Mouse (Mus musculus): ENCODE measurements around the gene Bhmt. TPM values are rescaled to one million over a fixed set of nuclear protein-coding genes. Genes with fewer than 3 reads are reported as not detected.

Bhmt gene
- polyA plus RNA-seq, 1 experiment from 2014 or later, result 0.15 TPM

DNA sequence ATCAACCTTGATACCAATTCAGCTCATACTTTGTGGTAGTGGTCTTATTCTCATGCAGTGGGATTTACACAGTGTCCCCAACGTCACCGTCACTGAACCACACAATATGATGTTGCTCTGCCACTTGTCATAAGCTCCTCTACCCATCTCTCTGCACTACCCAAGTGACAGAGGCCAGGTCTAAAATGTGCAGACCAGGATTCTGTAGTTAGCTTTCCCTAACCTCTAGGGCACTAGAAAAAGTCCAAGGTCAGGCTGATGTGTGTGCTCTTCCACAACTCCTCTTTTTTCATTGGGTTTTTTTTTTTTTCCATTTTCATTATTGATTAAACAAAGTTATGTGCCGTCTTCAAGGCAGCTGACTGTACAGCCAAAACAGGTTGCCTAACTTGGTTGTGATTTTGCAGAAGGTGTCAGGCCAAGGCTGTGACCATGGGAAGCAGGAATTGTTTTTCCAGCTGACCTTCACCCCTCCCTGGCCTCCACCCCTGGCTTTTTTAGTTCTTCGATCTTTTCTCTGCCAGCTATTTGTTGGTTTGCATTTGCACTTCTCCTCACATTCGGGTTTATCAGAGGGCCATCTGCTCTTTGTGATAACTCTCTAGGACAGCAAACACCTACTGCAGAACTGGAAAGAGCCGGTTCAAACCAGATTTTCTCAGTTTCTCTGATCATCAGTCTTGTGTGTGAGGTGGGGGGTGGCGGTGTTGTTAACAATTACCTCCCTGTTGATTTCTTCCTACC lies 10.8 kb upstream of the Bhmt start:
- H3K27me3 ChIP-seq (replicated peaks), result no peaks in the 10 kb centered on the region
- no peaks in the 10 kb centered on the region for H3K4me1 ChIP-seq
- H3K9ac ChIP-seq, result no peak overlapping the region
- H3K27ac ChIP-seq (replicated peaks), result no peak overlapping the region
- H3K4me2 ChIP-seq, result no peak overlapping the region
- H3K9me3 ChIP-seq, result no peaks in the 10 kb centered on the region
- no peak for ATAC-seq (ENCODE audit: extremely low read depth, insufficient number of reproducible peaks, low FRiP score, low TSS enrichment)
- WGBS, result 57% methylated on average over 7 of the region's 7 CpGs
- no peaks in the 10 kb centered on the region for H3K36me3 ChIP-seq
- no peak overlapping the region for H3K4me3 ChIP-seq

DNA sequence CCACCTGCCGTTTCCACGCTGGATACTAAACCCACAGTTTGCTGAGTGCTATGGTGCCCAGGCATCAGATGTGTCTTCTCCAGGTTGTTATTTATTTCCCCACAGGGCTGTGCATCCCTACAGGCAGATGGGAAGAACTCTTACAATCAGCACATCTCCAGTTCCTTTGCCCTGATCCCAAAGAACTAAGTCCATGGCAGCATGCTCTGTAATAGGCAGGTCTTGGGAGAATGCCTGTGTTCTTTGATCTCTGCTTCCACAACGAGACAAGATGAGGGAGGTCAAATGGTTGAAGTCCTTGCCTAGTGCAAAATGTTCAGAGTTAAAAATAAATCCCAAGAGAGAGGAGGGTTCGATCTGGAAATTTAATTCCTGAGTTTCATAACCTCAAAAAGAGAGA lies 1.9 kb upstream of the Bhmt start:
- Histone ChIP-seq H3K4me2 (no peak overlapping the region), H3K9me3 (no peaks in the 10 kb centered on the region), H3K4me3 (no peak overlapping the region), H3K27ac (replicated peaks) (no peak overlapping the region), H3K9ac (no peak overlapping the region), H3K36me3 (no peaks in the 10 kb centered on the region), H3K4me1 (no peaks in the 10 kb centered on the region), H3K27me3 (replicated peaks) (no peaks in the 10 kb centered on the region)
- 65% methylated on average over 4 of the region's 4 CpGs for WGBS
- no peak for ATAC-seq (ENCODE audit: extremely low read depth, insufficient number of reproducible peaks, low FRiP score, low TSS enrichment)

DNA sequence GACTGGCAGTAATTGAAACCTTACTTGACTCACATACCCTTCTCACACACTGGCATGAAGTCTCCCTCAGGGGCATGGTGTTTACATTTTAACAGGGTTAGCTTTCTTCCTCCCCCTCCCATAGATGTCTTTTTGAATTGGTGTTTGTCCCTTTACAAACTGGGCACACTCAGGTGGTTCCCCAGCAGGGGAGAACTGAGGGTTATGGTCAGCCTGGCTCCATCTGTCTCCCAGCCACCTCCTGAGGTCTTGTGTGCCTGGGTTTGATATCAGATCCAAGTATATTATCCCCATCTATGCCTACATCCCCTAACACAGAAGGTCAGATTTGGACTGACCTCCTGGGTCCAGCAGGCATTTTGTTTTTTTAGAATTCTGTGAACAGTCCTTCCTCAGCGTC lies 1.2 kb downstream of the Bhmt start:
- Histone ChIP-seq H3K9ac (no peak overlapping the region), H3K27ac (replicated peaks) (no peak overlapping the region), H3K4me2 (no peak overlapping the region), H3K36me3 (no peaks in the 10 kb centered on the region), H3K9me3 (no peaks in the 10 kb centered on the region), H3K4me3 (no peak overlapping the region), H3K4me1 (no peaks in the 10 kb centered on the region), H3K27me3 (replicated peaks) (no peaks in the 10 kb centered on the region)
- 78% methylated on average over 1 of the region's 1 CpGs for WGBS
- ATAC-seq (ENCODE audit: extremely low read depth, insufficient number of reproducible peaks, low FRiP score, low TSS enrichment), result no peak

DNA sequence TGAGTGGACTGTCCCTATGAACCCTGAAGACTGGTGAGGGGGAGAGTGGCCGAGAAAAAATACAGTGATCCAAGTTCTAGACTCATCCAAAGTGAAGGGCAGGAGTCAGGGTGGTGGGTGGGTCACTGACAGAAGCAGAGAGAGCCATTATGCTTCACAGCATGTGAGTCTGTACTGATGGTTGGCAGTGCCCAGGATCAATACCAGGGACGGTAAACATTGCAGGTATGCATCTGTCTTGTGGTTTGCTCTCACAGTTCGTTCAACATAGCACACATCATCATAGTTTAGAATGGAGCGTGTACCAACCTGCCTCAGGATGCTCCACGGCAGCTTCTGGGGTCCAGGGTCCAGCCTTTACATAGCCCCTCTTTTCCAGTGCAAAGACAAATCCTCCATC lies 4.8 kb downstream of the Bhmt start:
- no peak overlapping the region for H3K27ac ChIP-seq (replicated peaks)
- no peaks in the 10 kb centered on the region for H3K27me3 ChIP-seq (replicated peaks)
- no peaks in the 10 kb centered on the region for H3K4me1 ChIP-seq
- no peak overlapping the region for H3K4me2 ChIP-seq
- H3K9ac ChIP-seq, result no peak overlapping the region
- no peaks in the 10 kb centered on the region for H3K9me3 ChIP-seq
- H3K4me3 ChIP-seq, result no peak overlapping the region
- no peaks in the 10 kb centered on the region for H3K36me3 ChIP-seq
- ATAC-seq (ENCODE audit: extremely low read depth, insufficient number of reproducible peaks, low FRiP score, low TSS enrichment), result no peak
- 81% methylated on average over 5 of the region's 5 CpGs for WGBS

DNA sequence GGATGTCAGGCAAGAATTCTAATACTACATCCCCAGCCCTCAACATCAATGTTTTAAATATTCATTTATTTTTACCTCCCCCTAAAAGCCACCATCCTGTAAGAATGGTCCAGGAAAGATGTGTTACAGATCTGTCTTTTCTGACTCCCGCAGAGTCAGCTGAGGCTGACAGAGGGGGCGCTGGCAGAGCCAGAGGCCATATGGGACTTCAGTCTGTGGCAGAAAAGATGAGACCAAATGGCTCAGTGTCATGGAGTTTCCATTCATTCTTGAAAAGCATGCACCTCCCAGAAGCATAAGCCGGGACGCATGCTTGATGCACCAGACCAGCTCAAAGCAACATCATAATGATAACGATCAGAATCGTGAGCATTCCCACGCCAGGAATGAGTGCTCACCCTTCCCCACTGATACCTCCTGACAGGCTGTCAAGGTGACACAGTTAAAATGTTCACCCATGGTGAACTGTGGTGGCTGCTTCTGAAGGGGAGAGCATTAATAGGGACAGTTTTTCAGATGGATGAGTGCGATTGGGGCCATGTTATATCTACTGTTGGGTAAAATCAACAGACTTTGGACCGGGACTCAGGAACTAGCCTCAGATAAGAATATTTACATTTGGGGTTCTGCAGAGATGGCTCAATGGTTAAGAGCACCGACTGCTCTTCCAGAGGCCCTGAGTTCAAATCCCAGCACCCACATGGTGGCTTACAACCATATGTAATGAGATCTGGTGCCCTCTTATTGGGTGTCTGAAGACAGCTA lies 6.6 kb downstream of the Bhmt start:
- Histone ChIP-seq H3K4me2 (no peak overlapping the region), H3K9me3 (no peaks in the 10 kb centered on the region), H3K9ac (no peak overlapping the region), H3K27ac (replicated peaks) (no peak overlapping the region), H3K36me3 (no peaks in the 10 kb centered on the region), H3K4me3 (no peak overlapping the region), H3K4me1 (no peaks in the 10 kb centered on the region), H3K27me3 (replicated peaks) (no peaks in the 10 kb centered on the region)
- WGBS, result 74% methylated on average over 10 of the region's 10 CpGs
- ATAC-seq (ENCODE audit: extremely low read depth, insufficient number of reproducible peaks, low FRiP score, low TSS enrichment), result no peak

GRCm38 (mm10) chr13:93628861-93629260 lies 8.9 kb downstream of the Bhmt start:
- WGBS, result 50% methylated on average over 6 of the region's 6 CpGs
- Histone ChIP-seq H3K27ac (replicated peaks) (no peak overlapping the region), H3K4me3 (no peak overlapping the region), H3K9me3 (no peaks in the 10 kb centered on the region), H3K36me3 (no peaks in the 10 kb centered on the region), H3K27me3 (replicated peaks) (no peaks in the 10 kb centered on the region), H3K4me2 (no peak overlapping the region), H3K4me1 (no peaks in the 10 kb centered on the region), H3K9ac (no peak overlapping the region)
- ATAC-seq (ENCODE audit: extremely low read depth, insufficient number of reproducible peaks, low FRiP score, low TSS enrichment), result no peak

- H3K36me3 ChIP-seq, result no peaks in the 10 kb centered on the region
- no peak overlapping the region for H3K4me3 ChIP-seq
- 53% methylated on average over 5 of the region's 6 CpGs for WGBS
- H3K4me2 ChIP-seq, result no peak overlapping the region
- H3K27me3 ChIP-seq (replicated peaks), result no peaks in the 10 kb centered on the region
- ATAC-seq (ENCODE audit: extremely low read depth, insufficient number of reproducible peaks, low FRiP score, low TSS enrichment), result no peak
- no peak overlapping the region for H3K27ac ChIP-seq (replicated peaks)
- 0 out of 2 replicates have a peak, but pooled peaks cover 4% of the 10 kb centered on the region for H3K9me3 ChIP-seq
- H3K9ac ChIP-seq, result no peak overlapping the region
- peaks cover 8% of the 10 kb centered on the region for H3K4me1 ChIP-seq
These were observed 23.3 kb downstream of the Bhmt start for GRCm38 (mm10) chr13:93614361-93614948.

DNA sequence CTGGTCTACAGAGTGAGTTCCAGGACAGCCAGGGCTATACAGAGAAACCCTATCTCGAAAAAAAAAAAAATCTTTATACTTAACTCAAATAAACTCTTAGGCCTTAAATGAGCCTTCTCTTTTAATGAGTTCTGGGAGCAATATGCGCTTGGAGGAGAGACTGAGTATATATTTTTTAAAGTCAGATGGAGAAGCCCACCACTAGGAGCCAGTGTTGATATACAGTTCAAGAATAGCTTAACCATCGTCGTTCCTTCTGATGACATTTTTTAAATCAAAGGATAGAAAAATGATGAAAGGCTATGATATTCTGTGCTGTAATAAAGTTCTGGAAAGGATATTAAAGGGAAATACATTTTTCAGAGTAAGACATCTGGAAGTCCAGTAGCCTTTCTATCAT lies 24.0 kb downstream of the Bhmt start:
- Histone ChIP-seq H3K9ac (no peak overlapping the region), H3K27me3 (replicated peaks) (no peaks in the 10 kb centered on the region), H3K27ac (replicated peaks) (no peak overlapping the region), H3K9me3 (0 out of 2 replicates have a peak, but pooled peaks cover 4% of the 10 kb centered on the region), H3K4me1 (peaks cover 8% of the 10 kb centered on the region), H3K4me3 (no peak overlapping the region), H3K4me2 (no peak overlapping the region), H3K36me3 (no peaks in the 10 kb centered on the region)
- WGBS, result 68% methylated on average over 4 of the region's 4 CpGs
- no peak for ATAC-seq (ENCODE audit: extremely low read depth, insufficient number of reproducible peaks, low FRiP score, low TSS enrichment)

DNA sequence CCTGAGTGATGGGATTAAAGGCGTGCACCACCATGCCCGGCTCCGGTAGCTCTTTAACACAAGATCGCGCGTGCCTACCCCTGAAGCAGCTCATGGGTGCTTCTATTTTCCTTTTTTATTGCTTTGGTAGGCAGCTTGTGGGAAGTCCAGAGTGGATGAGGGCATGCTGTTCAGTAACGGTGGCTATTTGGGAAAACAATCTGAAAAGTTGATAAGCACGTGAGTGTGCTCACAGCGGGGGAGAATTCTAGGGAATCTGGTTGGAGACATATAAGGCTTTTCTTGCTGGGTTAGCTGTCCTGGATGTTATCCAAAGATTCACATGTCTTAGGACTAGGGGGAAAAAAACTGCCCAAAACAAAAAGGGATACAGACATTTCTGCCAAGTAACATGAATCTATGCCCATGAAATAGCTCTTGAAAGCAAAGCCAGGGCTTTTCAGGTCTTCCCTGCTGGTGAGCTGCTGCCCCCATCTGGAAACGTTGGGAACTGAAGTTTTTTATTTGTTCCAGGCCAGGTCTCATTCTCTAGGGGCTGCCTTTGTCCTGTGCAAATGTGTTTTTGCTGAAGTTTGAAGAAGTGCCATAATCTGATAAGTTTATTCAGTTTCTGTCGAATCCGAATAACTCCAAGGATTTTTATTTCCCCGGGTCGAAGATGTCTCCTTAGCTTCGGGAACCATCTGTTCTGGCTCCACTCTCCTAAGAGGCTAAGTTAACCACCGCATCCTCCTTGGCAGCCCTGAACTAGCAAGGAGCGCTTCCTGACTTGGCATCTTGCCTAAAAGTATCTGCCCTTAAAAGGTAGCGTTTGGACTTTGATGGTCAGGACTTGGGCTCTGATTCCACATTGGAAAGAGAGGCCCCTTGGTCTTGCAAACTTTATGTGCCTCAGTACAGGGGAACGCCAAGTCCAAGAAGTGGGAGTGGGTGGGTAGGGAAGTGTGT lies 24.8 kb downstream of the Bhmt start:
- Histone ChIP-seq H3K4me2 (peak overlapping the region; percentile 37), H3K27ac (replicated peaks) (no peak overlapping the region), H3K36me3 (no peaks in the 10 kb centered on the region), H3K9ac (no peak overlapping the region), H3K4me3 (no peak overlapping the region), H3K4me1 (peaks cover 8% of the 10 kb centered on the region), H3K27me3 (replicated peaks) (no peaks in the 10 kb centered on the region), H3K9me3 (0 out of 2 replicates have a peak, but pooled peaks cover 4% of the 10 kb centered on the region)
- 48% methylated on average over 19 of the region's 19 CpGs for WGBS
- no peak for ATAC-seq (ENCODE audit: extremely low read depth, insufficient number of reproducible peaks, low FRiP score, low TSS enrichment)

- WGBS, result 68% methylated on average over 2 of the region's 2 CpGs
- H3K4me3 ChIP-seq, result no peak overlapping the region
- H3K4me1 ChIP-seq, result peaks cover 8% of the 10 kb centered on the region
- no peak overlapping the region for H3K27ac ChIP-seq (replicated peaks)
- ATAC-seq (ENCODE audit: extremely low read depth, insufficient number of reproducible peaks, low FRiP score, low TSS enrichment), result no peak
- no peaks in the 10 kb centered on the region for H3K9me3 ChIP-seq
- no peak overlapping the region for H3K4me2 ChIP-seq
- no peaks in the 10 kb centered on the region for H3K36me3 ChIP-seq
- H3K27me3 ChIP-seq (replicated peaks), result no peaks in the 10 kb centered on the region
- no peak overlapping the region for H3K9ac ChIP-seq
These were observed 29.3 kb downstream of the Bhmt start for GRCm38 (mm10) chr13:93608476-93608875.

DNA sequence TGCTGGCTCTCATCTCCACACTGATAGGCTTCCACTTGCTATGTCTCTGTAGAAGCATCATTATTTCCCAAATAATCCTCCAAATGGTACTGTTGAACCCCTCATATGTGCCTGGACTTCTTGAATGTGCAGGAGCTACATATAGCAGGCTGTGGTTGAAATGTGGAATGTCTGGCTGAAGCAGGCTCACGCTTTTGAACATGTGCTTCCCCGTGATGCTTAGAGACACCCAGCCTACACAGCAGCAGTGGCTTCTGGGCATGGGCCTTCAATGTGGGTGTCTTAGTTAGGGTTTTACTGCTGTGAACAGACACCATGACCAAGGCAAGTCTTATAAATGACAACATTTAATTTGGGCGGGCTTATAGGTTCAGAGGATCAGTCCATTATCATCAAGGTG lies 30.1 kb downstream of the Bhmt start:
- no peak for ATAC-seq (ENCODE audit: extremely low read depth, insufficient number of reproducible peaks, low FRiP score, low TSS enrichment)

More for the DNA sequence above, 30.1 kb downstream of the Bhmt start:
- no peaks in the 10 kb centered on the region for H3K27me3 ChIP-seq (replicated peaks)
- no peak overlapping the region for H3K4me2 ChIP-seq
- no peaks in the 10 kb centered on the region for H3K9me3 ChIP-seq
- no peak overlapping the region for H3K9ac ChIP-seq
- peaks cover 4% of the 10 kb centered on the region; the same call in 1 of the 2 replicates for H3K4me1 ChIP-seq
- H3K4me3 ChIP-seq, result no peak overlapping the region
- H3K27ac ChIP-seq (replicated peaks), result no peak overlapping the region
- H3K36me3 ChIP-seq, result no peaks in the 10 kb centered on the region
- WGBS, result 88% methylated on average over 3 of the region's 3 CpGs
